Mouse (Mus musculus): ENCODE measurements around the gene Gm8108. TPM values are rescaled to one million over a fixed set of nuclear protein-coding genes. Genes with fewer than 3 reads are reported as not detected.

Gm8108 gene
- total RNA-seq (2023) = not detected in 4 replicates

DNA sequence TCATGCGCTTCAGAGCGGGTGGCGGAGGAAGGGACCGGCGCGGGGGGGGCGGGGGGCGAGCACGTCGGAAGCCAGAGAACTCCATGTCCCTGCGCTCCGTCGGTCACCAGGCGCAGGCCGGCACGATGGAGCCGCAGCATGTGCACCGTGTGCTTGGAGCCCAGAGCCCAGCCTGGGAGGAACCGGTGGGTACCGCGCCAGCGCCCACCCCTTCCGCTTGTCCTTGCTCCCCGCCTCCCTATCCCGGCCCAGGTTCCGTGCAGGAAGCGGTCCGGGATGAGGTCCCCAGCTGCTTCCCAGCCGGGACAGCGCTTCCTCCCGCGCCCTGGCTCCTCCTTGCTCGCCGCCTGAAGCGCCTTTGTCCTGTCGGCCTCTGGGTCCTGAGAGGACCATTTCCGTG lies at the start of gene Gm8108:
Gene Gm8108 (plus strand): TSS at position 101 of the 400 bp plus-strand sequence.

GRCm38 (mm10) chr14:4083820-4084219 lies 26.5 kb upstream of the Gm8108 start, which contains the start of gene Gm3115:
Gm3115 (plus strand) TSS chr14:4084120.

DNA sequence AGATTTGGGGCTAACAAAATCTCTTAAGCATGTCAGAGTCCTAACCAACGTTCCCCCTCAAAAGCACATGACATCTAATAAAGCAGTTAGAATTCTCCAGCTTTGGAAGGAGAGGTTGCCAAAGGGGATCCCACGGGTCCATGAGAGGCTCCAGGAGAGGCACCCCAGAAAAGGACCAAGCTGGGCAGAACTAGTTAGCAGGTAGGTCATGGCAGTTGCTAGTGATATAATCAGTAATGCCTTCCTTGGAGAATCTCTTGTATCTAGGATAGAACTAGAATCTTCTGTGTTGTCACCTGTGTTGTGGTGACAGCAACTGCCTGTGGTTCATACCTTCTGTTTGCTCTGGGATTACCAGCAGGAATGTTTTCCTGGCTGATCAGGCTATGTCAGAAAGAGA lies 54.4 kb downstream of the Gm8108 start, which contains the start of gene Gm3127:
Gene Gm3127 (plus strand): TSS at position 301 of the 400 bp plus-strand sequence.

Other genes with a start within 250 kb of the Gm8108 start
- not detected in 4 replicates for gene Gm2916, start 226.4 kb upstream of the Gm8108 start, total RNA-seq (2023)
- not detected in 4 replicates for gene Gm3029, start 178.8 kb upstream of the Gm8108 start, total RNA-seq (2023)
- gene Gm3095, start 147.0 kb upstream of the Gm8108 start, total RNA-seq (2023) = not detected in 4 replicates
- not detected in 4 replicates for gene Gm3099, start 112.1 kb upstream of the Gm8108 start, total RNA-seq (2023)
- gene Gm5796, start 86.6 kb upstream of the Gm8108 start, total RNA-seq (2023) = 0.33 TPM in 1 of 4 replicates, not detected in the others
- gene Gm3115, start 26.4 kb upstream of the Gm8108 start, total RNA-seq (2023) = not detected in 4 replicates
- gene Gm3127, start 54.5 kb downstream of the Gm8108 start, total RNA-seq (2023) = not detected in 4 replicates
- gene Gm2974, start 72.0 kb downstream of the Gm8108 start, total RNA-seq (2023) = not detected in 4 replicates
- not detected in 4 replicates for gene Gm3138, start 139.1 kb downstream of the Gm8108 start, total RNA-seq (2023)
- not detected in 4 replicates for gene Gm3149, start 206.8 kb downstream of the Gm8108 start, total RNA-seq (2023)
- gene 2610042L04Rik, start 224.2 kb downstream of the Gm8108 start, total RNA-seq (2023) = not detected in 4 replicates